Mouse (Mus musculus) embryo, embryonic 11.5 days (tissue): ENCODE results near the gene Ciapin1.
"Not testable (repeated sequence)": the region's sequence is repeated elsewhere in the genome, so short reads cannot be mapped to it uniquely, and the experiment has no call there.

ENCODE experiments used
- DNase-seq: peaks from one replicate; pipeline ENCODE4 v3.0.0-alpha.2; 2012; ENCODE audit warnings: low read depth, low spot score

Gene Ciapin1

DNA sequence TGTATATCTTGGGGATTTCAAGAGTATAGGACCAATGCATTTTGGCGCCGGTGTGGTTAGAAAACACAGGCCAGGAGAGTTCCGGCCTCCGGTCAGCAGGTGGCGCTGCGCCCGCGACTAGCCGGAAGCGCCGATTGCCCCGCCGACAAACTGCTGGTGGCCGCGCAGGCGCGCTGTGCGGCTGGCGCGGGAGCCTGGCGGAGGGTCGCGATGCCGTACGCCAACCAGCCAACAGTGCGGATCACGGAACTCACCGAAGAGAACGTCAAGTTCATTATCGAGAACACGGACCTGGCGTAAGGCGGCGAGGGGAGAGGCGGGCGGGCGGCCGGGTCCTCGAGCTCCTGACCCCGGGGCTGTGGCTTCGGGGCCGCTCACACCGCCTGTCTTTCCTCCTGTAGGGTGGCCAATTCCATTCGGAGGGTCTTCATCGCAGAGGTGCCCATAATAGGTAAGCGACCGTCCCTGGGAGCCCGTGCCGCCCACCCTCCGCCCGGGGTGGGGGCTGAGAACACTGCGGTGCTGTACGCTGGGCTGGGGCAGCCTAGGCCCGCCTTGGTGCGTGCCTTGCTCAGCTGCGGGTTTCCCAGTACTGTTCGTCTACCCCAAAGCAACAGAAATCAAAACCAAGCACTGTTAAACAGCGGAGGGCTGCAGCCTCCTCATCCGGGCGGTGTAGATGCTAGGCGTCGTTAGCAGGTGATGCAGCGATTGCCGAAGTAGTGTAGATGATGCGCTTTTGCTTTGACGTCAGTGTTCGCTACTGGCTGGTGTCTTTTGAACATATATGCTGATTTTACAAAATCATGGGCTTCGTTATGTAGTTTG, 19.4 kb upstream of the Ciapin1 start, which contains the start of gene Polr2c:
Gene Polr2c (plus strand): TSS at position 105 of the 828 bp plus-strand sequence.
- DNase-seq = peak; percentile 78

DNA sequence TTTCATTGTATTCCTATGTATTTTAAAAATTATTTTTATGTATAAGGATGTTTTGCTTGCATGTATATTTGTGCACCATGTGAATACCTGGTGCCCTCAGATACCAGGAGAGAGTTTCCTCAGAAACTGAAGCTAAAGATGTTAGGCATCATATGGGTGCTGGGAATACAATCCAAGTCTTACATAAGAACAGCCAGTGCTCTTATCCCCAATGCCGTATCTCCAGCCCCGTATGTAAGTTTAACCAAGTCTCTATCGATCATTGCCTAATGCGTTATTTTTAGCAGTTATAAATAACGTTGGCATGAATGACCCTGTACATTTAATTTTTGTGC, 18.8 kb upstream of the Ciapin1 start:
- DNase-seq = no peak

DNA sequence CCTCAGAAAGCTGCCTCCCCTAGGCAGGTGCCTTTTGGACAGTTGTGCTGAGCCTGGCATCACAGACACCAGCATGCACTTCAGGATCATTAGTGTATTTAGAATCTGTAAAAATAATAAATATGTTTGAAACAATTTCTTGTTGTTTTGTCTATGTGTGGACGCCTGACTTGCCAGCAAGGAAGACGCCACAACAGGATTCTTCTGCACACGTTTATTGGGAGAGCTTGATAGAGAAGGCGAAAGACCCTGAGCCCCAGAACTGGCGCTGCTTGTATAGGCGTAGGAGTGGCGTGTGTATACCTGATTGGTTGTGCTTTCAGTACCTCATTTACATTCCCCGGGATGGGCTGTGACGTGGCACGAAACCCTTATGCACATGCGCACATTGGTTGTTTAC, 16.6 kb upstream of the Ciapin1 start:
- DNase-seq = not testable (repeated sequence)

DNA sequence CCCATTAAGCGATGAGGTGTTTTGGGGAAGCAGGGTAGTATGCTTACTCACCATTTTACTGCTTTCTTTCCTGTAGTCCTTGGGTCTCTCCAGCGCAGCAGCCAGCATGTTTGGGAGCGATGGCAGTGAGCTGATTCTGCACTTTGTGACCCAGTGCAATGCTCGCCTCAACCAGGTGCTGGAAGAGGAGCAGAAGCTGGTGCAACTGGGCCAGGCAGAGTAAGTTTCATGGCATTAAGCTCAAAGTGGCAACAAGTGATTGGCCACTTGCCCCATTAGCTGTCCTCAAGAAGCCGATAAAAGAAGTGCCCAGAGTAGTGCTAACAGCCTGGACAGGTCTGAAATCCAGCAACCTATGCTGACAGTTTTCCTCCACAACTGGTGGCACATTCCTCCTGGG, 11.9 kb upstream of the Ciapin1 start:
- DNase-seq = no peak

DNA sequence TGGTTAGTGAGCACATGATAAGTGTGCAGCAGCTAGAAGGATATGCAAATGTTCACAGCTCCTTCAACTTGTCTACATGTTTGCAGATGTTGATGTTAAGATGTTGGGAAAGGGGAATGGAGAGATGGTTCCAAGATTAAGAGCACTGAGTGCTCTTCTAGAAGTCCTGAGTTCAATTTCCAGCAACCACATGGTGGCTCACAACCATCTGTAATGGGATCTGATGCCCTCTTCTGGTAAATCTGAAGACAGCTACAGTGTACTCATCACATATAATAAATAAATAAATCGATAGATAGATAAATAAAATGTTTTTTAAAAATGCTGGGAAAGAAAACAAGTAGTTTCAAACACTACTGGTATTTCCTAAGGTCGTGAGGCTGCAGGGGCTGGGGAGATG, 3.0 kb upstream of the Ciapin1 start:
- no peak for DNase-seq

DNA sequence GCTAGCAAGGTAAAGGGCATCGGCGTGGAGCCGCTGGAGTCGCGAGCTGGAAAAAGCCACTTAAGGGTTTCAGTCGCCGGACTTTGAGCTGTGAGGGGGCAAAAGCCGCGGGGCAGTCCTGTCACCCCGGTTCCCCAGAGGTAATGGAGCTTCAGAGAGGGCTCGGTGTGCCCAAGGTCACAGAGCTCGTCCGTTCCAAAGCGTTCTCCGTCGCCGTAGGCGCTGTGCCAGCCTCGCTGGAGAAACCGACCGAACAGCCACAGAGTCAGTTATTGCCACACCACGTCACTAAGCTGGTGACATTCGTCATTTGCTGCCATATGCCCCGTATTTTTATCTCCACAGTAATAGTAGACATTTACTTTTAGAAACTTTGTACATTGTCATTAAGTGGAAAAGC, 442 bp upstream of the Ciapin1 start:
- DNase-seq = no peak

DNA sequence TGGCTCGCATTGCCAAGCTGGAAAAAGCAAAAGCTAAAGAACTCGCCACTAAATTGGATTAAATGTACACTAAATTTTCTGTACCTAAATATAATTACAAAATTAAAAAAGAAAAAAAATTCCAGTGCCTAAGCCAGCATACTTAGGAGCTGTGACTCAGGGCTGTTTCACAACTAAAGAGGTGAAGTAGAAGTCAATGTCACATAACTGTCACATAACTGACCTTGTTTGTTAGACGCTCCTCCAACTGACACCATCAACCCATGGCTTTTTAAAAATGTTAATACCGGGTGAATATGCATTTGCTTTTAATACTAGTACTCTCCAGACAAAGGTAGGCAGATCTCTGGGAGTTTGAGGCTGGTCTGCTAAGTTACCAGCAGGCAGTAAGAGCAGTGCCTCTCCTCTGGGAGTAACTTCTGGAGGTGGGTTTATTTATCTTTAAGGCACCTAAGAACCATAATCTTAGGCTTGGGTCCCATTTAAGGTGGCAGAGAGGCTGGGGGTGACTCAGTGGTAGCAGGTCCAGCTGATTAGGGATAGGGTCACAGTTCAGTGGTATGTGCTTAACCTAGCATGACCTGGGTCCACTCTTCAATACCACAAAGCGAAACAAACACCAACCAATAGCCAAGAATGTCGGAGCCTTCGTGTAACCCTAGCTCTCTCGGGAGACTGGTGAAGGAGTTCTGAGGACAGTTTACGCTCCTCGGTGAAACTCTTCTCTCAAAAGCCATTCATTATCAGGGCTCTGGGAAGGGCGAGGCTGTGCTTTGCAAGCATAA, 1.5 kb downstream of the Ciapin1 start:
- no peak for DNase-seq

DNA sequence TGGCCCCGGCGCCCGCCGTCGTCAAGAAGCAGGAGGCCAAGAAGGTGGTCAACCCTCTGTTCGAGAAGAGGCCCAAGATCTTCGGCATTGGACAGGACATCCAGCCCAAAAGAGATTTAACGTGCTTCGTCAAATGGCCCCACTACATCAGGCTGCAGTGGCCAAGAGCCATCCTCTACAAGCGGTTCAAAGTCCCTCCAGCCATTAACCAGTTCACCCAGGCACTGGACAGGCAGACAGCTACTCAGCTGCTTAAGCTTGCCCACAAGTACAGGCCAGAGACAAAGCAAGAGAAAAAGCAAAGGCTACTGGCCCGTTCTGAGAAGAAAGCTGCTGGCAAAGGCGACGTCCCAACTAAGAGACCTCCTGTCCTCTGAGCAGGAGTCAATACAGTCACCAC, 2.4 kb downstream of the Ciapin1 start:
- DNase-seq = not testable (repeated sequence)

DNA sequence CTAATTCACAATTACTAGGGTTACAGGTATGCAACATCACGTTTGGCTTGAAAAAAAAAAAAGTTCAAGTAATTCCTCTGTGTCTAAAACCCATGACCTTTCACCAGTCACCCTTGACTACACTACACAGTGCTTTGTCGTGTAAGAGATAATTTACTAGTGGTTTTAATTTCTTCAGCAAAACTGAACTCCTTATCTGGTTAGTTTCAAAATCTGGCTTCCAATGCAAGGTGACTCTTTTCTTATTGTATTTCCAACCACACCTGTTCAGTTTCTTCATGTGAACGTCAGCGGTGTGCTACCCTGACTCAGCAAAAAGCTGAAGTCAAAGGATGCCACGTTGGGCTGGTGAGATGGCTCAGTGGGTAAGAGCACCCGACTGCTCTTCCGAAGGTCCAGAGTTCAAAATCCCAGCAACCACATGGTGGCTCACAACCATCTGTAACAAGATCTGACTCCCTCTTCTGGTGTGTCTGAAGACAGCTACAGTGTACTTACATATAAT, 4.2 kb downstream of the Ciapin1 start:
- DNase-seq = not testable (repeated sequence)

DNA sequence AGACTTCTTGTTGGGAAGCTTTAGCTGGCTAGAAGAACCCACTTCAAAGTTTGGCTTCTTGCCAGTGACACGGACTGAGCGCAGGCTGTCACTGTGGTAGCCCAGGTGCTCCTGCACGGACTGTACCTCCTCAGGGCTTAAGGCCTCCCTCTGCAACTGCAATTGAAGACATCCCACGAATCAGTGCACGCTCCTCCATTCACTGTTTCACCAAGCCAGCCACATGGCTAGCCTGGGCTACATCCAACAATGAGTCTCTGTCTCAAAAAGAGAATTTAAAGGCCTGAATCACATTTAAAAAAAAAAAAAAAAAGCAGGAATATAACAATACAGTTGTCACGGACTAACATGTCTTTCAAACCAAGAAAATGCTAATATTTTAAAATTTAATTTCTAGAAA, 9.9 kb downstream of the Ciapin1 start:
- DNase-seq = no peak

DNA sequence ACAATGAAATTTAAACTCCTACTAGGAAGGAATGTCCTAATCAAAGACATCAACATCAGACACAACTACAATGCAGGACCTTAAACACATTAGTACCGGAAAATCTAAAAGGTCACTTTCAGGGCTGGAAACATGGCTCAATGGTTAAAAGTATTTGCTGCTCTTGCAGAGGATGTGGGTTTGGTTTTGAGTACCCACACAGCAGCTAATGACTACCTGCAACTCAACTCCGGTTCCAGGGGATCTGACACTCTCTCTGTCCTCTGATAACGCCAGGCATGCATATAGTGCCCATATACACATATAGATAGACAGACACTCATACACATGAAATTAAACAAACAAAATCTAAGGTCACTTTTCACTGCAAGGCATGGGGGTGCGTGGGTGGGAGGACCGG, 11.9 kb downstream of the Ciapin1 start:
- DNase-seq = no peak

DNA sequence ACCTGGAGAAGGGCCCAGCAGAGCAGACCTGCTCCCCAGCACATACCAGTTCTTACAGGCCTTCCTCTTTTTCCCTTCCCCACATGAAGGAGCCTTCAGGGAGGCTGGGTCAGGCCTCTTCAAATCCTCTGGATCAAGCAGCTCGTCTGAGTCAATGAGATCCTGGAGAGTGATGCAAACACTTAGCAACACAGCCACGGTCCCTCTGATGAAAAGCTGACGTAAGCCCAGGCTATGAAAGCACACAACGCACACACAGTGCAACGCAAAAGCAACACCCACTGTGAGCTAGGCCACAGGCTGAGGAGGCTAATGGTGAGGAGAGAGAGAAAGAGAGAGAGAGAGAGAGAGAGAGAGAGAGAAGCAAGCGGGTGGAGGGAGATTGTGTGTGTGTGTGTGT, 13.0 kb downstream of the Ciapin1 start:
- DNase-seq = no peak

DNA sequence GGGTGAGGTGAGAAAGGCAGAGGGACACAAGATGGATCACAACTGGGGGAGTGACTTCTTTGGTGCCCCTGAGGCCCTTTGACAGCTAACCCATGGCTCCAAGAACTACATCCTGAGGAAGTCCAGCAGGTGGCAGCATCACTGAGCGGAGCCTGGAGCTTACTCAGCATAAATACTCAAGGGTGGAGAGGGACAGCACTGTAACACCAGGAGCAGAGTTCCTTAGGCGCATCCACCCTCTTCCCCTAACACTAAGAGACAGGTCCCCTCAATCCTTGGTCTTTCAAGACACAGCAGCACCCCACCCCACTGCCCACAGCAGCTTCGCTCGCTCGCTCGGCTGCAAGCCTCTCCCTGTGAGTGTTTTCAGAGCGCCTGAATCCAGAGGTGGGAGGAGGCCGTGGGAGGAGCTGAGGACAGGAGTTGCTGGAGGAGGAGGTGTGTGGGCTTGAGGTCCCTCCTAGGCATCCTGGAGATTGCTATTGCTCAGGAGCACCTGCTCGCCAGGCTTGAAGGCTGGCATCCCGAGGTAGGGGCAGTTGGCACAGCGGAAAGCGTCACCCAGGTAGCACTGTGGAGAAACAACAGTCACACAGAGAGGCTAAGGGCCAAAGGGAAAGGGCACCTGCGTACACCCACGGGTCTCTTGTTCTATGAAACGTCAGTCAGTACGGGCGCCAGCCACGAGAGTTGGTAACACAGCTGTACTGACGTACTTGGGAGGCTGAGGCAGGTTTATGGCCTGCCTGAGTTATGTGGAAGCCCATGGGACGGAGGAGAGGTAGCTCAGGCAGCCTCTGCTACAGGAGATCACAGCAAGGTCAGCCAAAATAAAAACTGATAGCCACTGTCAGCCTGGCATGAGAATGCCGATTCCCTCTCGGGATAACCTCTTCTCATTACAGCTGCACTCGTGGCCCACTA, 15.3 kb downstream of the Ciapin1 start:
- DNase-seq = no peak

DNA sequence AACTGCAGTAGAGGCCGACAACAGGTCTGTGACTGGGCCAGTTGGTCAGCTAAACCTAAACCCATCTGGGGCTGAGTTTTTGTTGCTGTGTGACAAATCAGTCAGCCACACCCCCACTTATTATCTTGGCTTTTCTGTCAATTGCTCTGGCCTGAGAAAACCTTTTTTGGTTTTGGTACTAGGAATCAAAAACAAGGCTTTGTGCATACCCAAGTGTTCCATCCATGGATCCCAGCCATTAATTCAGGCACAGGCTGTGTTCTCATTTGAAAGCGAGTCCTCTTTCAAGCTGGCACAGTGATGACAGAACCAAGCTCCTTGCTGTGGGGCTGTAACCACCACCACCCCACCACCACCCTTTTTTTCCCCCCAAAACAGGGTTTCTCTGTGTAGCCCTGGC, 16.8 kb downstream of the Ciapin1 start:
- no peak for DNase-seq

DNA sequence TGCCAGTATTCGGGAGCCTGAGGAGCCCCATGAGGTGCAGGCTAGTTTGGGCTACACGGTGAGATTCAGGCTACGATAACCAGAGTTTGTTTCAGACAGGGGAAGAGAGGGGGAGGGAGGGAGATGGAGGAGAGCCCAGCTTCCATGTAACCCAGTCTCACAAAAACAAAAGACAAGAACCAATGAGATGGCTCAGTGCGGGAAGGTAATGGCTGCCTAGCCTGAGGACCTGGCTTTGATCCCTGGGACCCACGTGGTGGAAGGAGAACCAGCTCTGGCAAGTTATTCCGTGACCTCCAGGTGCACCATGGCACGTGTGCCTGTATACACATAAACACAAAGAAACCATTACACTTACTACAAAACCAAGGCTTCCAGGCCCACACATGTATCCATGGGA, 17.6 kb downstream of the Ciapin1 start:
- no peak for DNase-seq

DNA sequence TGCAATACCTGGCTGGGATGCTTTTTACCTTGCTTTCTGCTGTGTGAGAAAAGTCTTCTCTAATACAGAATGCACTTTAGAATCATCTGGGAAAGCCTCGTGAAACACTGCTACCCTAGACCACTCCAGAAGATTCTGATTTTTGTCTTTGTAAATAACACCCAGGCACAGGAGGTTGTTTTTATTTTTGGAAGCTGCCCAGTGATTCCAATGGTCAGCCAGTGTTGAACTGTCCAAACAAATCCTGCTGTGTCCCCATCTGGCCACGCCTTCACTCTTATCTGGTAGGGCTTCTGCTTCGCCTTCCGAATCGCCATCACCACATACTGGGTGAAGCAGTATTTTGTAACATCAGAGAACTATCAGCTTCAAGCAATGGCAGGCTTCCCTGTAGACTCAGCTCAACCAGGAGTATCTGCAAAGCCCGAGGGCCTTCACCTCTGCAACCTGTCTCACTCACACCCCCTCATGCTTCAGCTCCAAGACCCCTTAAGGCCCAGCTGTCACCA, 18.4 kb downstream of the Ciapin1 start:
- no peak for DNase-seq

DNA sequence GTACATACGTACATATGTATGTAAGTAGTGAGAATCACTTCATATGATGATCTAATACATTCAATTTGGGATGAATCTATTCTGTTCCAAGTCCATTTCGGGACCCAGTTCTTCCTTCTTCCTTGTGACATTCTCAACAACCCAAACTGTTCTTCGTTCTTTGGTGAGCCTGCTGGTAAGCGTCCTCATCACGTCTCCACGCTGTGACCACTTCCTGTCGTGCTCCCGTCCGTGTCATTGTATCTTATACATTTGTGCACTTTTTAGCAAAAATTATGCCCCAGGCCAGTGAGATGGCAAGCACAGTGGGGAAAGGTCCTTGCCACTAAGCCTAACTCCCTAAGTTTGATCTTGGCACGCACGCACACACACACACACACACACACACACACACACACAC, 20.2 kb downstream of the Ciapin1 start:
- DNase-seq = no peak

DNA sequence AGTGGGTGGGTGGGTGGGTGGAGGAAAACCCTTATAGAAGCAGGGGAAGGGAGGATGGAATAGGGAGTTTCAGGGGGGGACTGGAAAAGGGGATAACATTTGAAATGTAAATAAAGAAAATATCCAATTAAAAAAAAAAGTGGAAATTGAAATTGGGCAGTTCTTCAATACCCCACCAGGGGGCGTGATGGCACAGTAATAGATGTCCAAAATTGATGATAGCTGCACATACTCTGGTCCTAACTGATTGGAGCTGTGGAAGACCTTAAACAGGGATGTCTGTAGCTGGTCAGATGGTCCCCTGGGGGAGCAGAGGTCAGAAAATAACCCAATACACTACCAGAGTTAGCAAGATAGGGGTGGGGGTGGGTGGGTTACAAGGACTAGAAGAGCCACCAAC, 23.6 kb downstream of the Ciapin1 start:
- DNase-seq = no peak

DNA sequence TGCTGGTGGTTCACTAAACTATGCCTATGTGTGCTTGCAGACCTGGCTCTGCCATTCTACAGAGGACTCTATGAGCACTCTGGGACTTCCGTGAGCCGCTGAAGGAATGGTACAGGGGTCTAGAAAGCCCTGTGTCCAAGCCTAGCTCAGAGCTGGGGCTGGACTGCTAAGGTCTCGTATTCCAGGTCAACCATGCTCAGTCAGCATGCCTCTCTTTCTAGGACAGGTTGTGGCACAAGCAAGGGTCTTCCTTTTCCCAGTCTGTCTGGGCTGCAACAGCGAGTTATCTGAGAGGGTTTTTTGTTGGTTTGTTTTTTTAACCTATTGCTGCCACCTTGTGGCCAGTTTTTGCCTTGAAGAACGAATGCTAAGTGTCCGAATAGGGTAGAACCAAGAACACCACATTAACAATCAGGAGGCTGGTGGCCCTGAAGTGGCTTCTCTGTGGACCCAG, 25.5 kb downstream of the Ciapin1 start:
- DNase-seq = peak; percentile 85

DNA sequence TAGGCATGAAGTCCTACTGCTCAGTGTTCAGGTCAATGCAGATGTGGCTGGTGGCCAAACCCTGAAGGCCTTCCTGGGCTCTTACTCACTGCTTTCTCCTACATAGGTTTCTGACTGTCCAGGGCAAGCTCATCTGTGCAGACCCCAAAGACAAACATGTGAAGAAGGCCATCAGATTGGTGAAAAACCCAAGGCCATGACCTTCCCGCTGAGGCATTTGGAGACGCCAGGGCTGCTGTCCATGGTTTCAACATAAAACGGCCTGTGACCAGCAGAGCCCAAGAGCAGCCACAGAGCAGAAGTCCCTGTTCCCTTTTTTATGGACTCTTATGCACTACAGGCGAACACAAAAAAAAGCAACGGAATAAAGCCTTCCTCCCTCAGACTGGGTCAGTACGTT, 26.5 kb downstream of the Ciapin1 start:
- no peak for DNase-seq

DNA sequence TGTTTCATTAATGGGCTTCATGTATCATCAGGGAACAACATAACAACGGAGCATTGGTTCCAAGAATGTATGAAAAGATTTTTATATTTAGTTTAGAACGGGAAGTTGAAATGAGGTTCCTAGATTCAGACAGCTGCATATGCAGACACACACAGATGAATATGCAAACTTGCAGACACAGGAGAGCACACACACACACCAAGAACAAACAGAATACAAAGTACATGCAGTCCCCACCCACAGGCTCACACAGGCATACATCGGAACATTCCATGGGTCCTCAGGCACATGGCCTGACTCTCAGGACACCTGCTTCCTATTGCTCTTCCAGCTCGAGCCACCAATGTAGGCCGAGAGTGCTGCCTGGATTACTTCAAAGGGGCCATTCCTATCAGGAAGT, 27.3 kb downstream of the Ciapin1 start:
- no peak for DNase-seq

DNA sequence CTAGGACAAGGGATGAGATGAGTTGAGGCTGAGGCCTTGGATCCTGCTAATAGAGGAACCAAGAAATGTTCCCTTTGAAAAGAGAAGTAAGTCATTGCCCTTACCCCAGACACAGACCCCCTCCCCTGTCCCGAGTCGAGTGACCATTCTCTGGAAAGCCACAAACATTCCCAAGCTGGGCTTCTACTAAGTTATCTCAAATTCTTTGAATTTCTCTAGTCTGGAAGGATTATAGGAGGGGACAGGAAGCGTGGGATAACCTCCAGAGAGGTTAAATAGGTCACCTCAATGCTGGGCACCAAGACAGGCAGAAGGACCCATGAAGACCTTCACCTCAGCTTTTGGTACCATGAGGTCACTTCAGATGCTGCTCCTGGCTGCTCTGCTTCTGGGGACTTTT, 28.0 kb downstream of the Ciapin1 start, which contains the start of gene Ccl17:
Gene Ccl17 (plus strand): TSS at position 301 of the 400 bp plus-strand sequence.
- no peak for DNase-seq
